Mouse (Mus musculus) G1E (cell line): Measurements from ENCODE around the gene Smug1.

ENCODE experiments used
- CTCF ChIP-seq: IDR thresholded peaks from 2 replicates; pipeline ENCODE4 v1.5.1; 2012; ENCODE audit warnings: low read depth, low read length, inconsistent platforms, mixed read lengths
- GATA1 ChIP-seq: IDR thresholded peaks from 2 replicates; pipeline ENCODE4 v1.6.1; 2012; ENCODE audit warnings: borderline replicate concordance, low read length, inconsistent platforms, mixed read lengths
- GATA2 ChIP-seq: IDR thresholded peaks from 2 replicates; pipeline ENCODE4 v1.6.1; 2012; ENCODE audit warnings: low read depth, low read length, inconsistent platforms, borderline replicate concordance
- POLR2AphosphoS5 ChIP-seq: IDR thresholded peaks from 2 replicates; pipeline ENCODE4 v1.6.1; 2012; ENCODE audit warnings: low read depth, low read length, inconsistent platforms; ENCODE audit not compliant: insufficient replicate concordance
- TAL1 ChIP-seq: conservative IDR thresholded peaks from 2 replicates; pipeline ENCODE4 v1.6.1; 2012; ENCODE audit warnings: low read depth, low read length, inconsistent platforms, mixed read lengths

GRCm38 (mm10) chr15:103112309-103112708 lies 54.6 kb downstream of the Smug1 start:
- no peak for TF ChIP-seq CTCF
- TF ChIP-seq GATA2: no peak
- TF ChIP-seq POLR2AphosphoS5: no peak
- no peak for TF ChIP-seq GATA1
- no peak for TF ChIP-seq TAL1
